Comparison of ENCODE assay signal across 26 mouse cellular contexts in the genomic region with DNA sequence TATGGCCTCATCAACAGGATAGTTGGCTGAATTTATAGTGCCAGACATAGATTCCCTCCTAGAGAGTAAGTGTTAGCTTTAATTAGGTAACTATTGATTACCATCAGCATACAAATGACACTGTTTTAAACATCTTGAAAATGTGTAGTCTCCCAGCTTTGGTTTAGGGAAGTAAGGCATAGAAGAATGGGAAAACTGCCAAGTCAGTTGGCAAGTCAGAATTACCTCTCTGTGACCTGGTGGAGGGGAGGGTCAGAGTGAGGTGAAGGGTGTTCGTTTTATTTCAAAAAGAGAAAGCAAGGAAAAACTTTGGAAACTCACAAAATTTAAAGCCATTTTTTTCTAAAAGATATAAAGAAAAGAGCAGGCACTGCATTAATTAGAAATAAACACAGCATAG.
"Had no signal": no experiment of that assay in that cellular context is flagged by ENCODE, and none has a peak within 500 bp of the region (broad histone marks: within the 10 kb centered on the region; RNA-seq: fewer than 3 reads in every experiment).

No protein-coding gene starts in this region.

- H3K27me3 ChIP-seq: heart, embryonic 12.5 days; hindbrain, embryonic 13.5 days; hindbrain, embryonic 15.5 days; kidney, embryonic 15.5 days; limb, embryonic 12.5 days; liver, embryonic 13.5 days; liver, embryonic 15.5 days had no signal

- H3K4me1 ChIP-seq: heart, embryonic 10.5 days; heart, embryonic 12.5 days; hindbrain, embryonic 13.5 days; hindbrain, embryonic 15.5 days; kidney, embryonic 15.5 days; limb, embryonic 10.5 days; limb, embryonic 12.5 days; liver, embryonic 13.5 days; liver, embryonic 15.5 days had no signal

- H3K9ac ChIP-seq: heart, embryonic 12.5 days; hindbrain, embryonic 13.5 days; hindbrain, embryonic 15.5 days; kidney, embryonic 15.5 days; limb, embryonic 12.5 days; liver, embryonic 13.5 days; liver, embryonic 15.5 days had no signal

- H3K36me3 ChIP-seq: heart, embryonic 10.5 days; heart, embryonic 12.5 days; hindbrain, embryonic 13.5 days; hindbrain, embryonic 15.5 days; kidney, embryonic 15.5 days; limb, embryonic 10.5 days; limb, embryonic 12.5 days; liver, embryonic 13.5 days; liver, embryonic 15.5 days had no signal

- H3K9me3 ChIP-seq: heart, embryonic 10.5 days; heart, embryonic 12.5 days; hindbrain, embryonic 13.5 days; hindbrain, embryonic 15.5 days; kidney, embryonic 15.5 days; limb, embryonic 10.5 days; limb, embryonic 12.5 days; liver, embryonic 13.5 days; liver, embryonic 15.5 days had no signal

- H3K4me2 ChIP-seq: heart, embryonic 12.5 days; hindbrain, embryonic 13.5 days; hindbrain, embryonic 15.5 days; kidney, embryonic 15.5 days; limb, embryonic 12.5 days; liver, embryonic 13.5 days; liver, embryonic 15.5 days had no signal

- H3K4me3 ChIP-seq: gastrocnemius, adult 2 months; heart, embryonic 10.5 days; heart, embryonic 12.5 days; hindbrain, embryonic 13.5 days; hindbrain, embryonic 15.5 days; kidney, embryonic 15.5 days; limb, embryonic 10.5 days; limb, embryonic 12.5 days; liver, embryonic 13.5 days; liver, embryonic 15.5 days had no signal

- H3K27ac ChIP-seq: gastrocnemius, adult 2 months; heart, embryonic 10.5 days; hindbrain, embryonic 13.5 days; hindbrain, embryonic 15.5 days; hindbrain, postnatal 0 days; kidney, embryonic 15.5 days; kidney, postnatal 0 days; limb, embryonic 10.5 days; limb, embryonic 12.5 days; liver, embryonic 13.5 days; liver, embryonic 15.5 days had no signal

- DNase-seq: gastrocnemius, adult 2 months; gastrocnemius, postnatal 10 days; gastrocnemius, postnatal 25 days; heart, adult 18-20 months; heart, postnatal 10 days; heart, postnatal 4 days; kidney, adult 11 months; kidney, adult 2 months; kidney, adult 9 months; kidney, postnatal 14 days; kidney, postnatal 36 days; layer of hippocampus, adult 9-11 months; layer of hippocampus, postnatal 36 days; liver; liver, embryonic 13.5 days had no signal

- ATAC-seq: hindbrain, postnatal 0 days; intestine, embryonic 16.5 days had no signal
